Comparison of ENCODE assay signal across 9 mouse cellular contexts in genomic region chr9:94540343-94541095, GRCm38 (mm10). TPM values are rescaled to one million over a fixed set of nuclear protein-coding genes. Genes with fewer than 3 reads are reported as not detected.
DNase-seq lines count a peak whose midpoint lies in the region; ATAC-seq and TF ChIP-seq lines count a peak whose summit lies in the region.
"Had no signal": no experiment of that assay in that cellular context is flagged by ENCODE, and none has a peak within 500 bp of the region (broad histone marks: within the 10 kb centered on the region; RNA-seq: fewer than 3 reads in every experiment).

No protein-coding gene starts in this region.

- no peak overlapping the region for H3K27ac ChIP-seq in lung, embryonic 14.5 days (ENCODE audit: low read depth)

- 52% methylated on average over 10 of the region's 10 CpGs for WGBS in lung, embryonic 14.5 days

- H3K36me3 ChIP-seq in lung, embryonic 14.5 days (ENCODE audit: insufficient read depth) = no peaks in the 10 kb centered on the region

- DNase-seq in cerebellum, adult 9-10 months = peak; percentile 45
- DNase-seq in cerebellum, adult 8-10 months = no peak
- peak; percentile 37 for DNase-seq in lung, embryonic 14.5 days
- no peak for DNase-seq in lung, adult 18-20 months
- DNase-seq in c-Kit-negative CD71-positive TER-119-positive erythroid progenitor cells, embryonic 14.5 days (ENCODE audit: low read depth, low spot score) = peak; percentile 66
- DNase-seq in right cerebral cortex, adult 2 months (ENCODE audit: low spot score in 2 of 2) = no peak
- no peak for DNase-seq in gastrocnemius, postnatal 10 days

- no peaks in the 10 kb centered on the region for H3K27me3 ChIP-seq in lung, embryonic 14.5 days (ENCODE audit: insufficient read depth, low read length)

- no peaks in the 10 kb centered on the region for H3K9me3 ChIP-seq in lung, embryonic 14.5 days (ENCODE audit: low read depth, low read length)

- no peak for ATAC-seq in lung, embryonic 14.5 days (ENCODE audit: insufficient read depth)
- peak; percentile 10 for ATAC-seq in megakaryocyte progenitor cell, adult 5-6 weeks (replicated peaks; ENCODE audit: poor library complexity)
- ATAC-seq: intestine, embryonic 16.5 days had no signal

- H3K4me2 ChIP-seq in lung, embryonic 14.5 days = peak overlapping the region; percentile 35

- no peak for TF ChIP-seq CTCF in lung, embryonic 14.5 days (IDR thresholded peaks at IDR 0.05; ENCODE audit: low read depth)

- H3K4me3 ChIP-seq in lung, embryonic 14.5 days (ENCODE audit: low read depth, low read length) = no peak overlapping the region

- no peaks in the 10 kb centered on the region for H3K4me1 ChIP-seq in lung, embryonic 14.5 days (ENCODE audit: insufficient read depth)

- no peak overlapping the region for H3K9ac ChIP-seq in lung, embryonic 14.5 days

RNA-seq across cellular contexts. Expression of gene 1190002N15Rik, which starts 2.6 kb away (rescaled TPM):
- polyA plus RNA-seq in lung, embryonic 14.5 days (2014; fragmentation: Nextera tagmentation; extraction: Ambion mirVana) = 35.5 and 37.6 TPM in 2 replicates
- total RNA-seq in megakaryocyte progenitor cell, adult 5-6 weeks (2015) = 24.0 and 24.6 TPM in 2 replicates
- total RNA-seq in megakaryocyte progenitor cell, adult 5-6 weeks (2017) = 19.4 and 21.0 TPM in 2 replicates
- 10 to 100 TPM; 14.9 to 19.7 TPM for total RNA-seq in gastrocnemius, postnatal 10 days (2021)

Comparison
In these comparisons a context has a peak if more than half of its experiments do, and no peak if none do; other contexts are left out.
1. DNase-seq: peak in cerebellum, adult 9-10 months (single experiment), lung, embryonic 14.5 days (single experiment) and c-Kit-negative CD71-positive TER-119-positive erythroid progenitor cells, embryonic 14.5 days (single experiment); none in cerebellum, adult 8-10 months (single experiment), lung, adult 18-20 months (0 of 2), right cerebral cortex, adult 2 months (0 of 2) and gastrocnemius, postnatal 10 days (single experiment).